In the genomic region with DNA sequence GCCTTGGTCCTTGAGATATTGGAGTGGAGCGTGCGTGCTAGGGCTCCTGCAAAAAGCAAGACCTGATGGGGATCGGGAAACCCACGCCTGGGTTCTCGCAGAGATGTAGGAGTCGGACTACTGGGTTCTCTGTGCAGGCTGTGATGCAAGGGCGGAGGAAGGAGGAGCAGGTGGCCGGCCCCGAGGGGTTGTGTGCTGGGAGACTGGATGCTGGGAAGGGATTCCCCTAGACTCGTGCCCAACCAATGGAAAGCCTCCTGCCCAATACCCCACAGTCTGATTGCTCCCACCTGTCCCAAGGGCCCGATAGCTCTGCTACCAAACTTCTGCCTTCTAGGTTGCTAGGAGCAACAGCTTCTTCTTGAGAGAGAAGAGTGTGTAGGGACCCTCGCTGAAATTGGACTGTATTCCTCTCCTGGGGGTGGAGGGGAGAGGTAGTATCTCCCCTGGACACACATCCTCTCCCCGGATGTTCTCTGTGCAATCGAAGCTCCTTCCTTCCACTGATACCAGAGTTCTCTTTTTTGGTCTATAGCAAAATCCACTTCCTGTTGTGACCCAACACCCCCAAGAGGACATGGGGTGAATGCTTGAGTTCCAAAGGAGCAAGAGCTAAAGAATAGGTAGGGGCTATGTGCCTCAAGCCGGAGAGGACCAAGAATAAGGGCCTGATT, we compare ENCODE assay signal across 8 mouse cellular contexts. TPM values are rescaled to one million over a fixed set of nuclear protein-coding genes. Genes with fewer than 3 reads are reported as not detected.
DNase-seq lines count a peak whose midpoint lies in the region; ATAC-seq and TF ChIP-seq lines count a peak whose summit lies in the region.

No protein-coding gene starts in this region.

- peak; percentile 20 for ATAC-seq in liver, embryonic 13.5 days (ENCODE audit: low read depth)
- ATAC-seq in neural tube, embryonic 14.5 days (ENCODE audit: low read depth), result peak; percentile 63

- no peaks in the 10 kb centered on the region for H3K27me3 ChIP-seq in hindbrain, embryonic 10.5 days (ENCODE audit: insufficient read depth, poor library complexity, severe bottlenecking)
- no peaks in the 10 kb centered on the region for H3K27me3 ChIP-seq in liver, embryonic 13.5 days
- H3K27me3 ChIP-seq in neural tube, embryonic 14.5 days (ENCODE audit: control insufficient read depth, insufficient read depth, low read length), result no peaks in the 10 kb centered on the region

- H3K27ac ChIP-seq in gastrocnemius, adult 2 months, result peak overlapping the region; percentile 92
- H3K27ac ChIP-seq in hindbrain, embryonic 10.5 days, result peak overlapping the region; percentile 92
- peak overlapping the region; percentile 87 for H3K27ac ChIP-seq in liver, embryonic 13.5 days
- H3K27ac ChIP-seq in neural tube, embryonic 14.5 days (ENCODE audit: low read depth, low read length), result peak overlapping the region; percentile 90

- intact Hi-C loops in gastrocnemius, adult 2 months (cut with DNase I), result loop anchor here (2.0 to 10.0 kb wide), 2 partner anchors 18 to 172 kb away; a partner anchor contains a TSS
- intact Hi-C loops in gastrocnemius, postnatal 36 days (cut with DNase I), result loop anchor here (5.0 kb wide), 2 partner anchors 74 to 174 kb away; a partner anchor contains a TSS

- peak overlapping the region; percentile 90 for H3K4me3 ChIP-seq in gastrocnemius, adult 2 months
- H3K4me3 ChIP-seq in hindbrain, embryonic 10.5 days, result peak overlapping the region; percentile 77
- H3K4me3 ChIP-seq in liver, embryonic 13.5 days (replicated peaks), result peak overlapping the region; percentile 77
- peak overlapping the region; percentile 83 for H3K4me3 ChIP-seq in neural tube, embryonic 14.5 days (ENCODE audit: low read depth, low read length)

- H3K9ac ChIP-seq in liver, embryonic 13.5 days, result peak overlapping the region; percentile 87
- H3K9ac ChIP-seq in neural tube, embryonic 14.5 days (replicated peaks; ENCODE audit: low read depth, low read length), result peak overlapping the region; percentile 90

- TF ChIP-seq CTCF in gastrocnemius, adult 2 months (IDR thresholded peaks at IDR 0.05), result no peak

- H3K36me3 ChIP-seq in hindbrain, embryonic 10.5 days, result peaks cover 27% of the 10 kb centered on the region
- H3K36me3 ChIP-seq in liver, embryonic 13.5 days, result peaks cover 23% of the 10 kb centered on the region
- peaks cover 14% of the 10 kb centered on the region for H3K36me3 ChIP-seq in neural tube, embryonic 14.5 days (ENCODE audit: control insufficient read depth, insufficient read depth, low read length)

- 9% methylated on average over 15 of the region's 15 CpGs for WGBS in hindbrain, embryonic 10.5 days
- WGBS in liver, embryonic 13.5 days (ENCODE audit: insufficient replicate concordance), result 2% methylated on average over 15 of the region's 15 CpGs
- WGBS in neural tube, embryonic 14.5 days, result 8% methylated on average over 15 of the region's 15 CpGs

- H3K9me3 ChIP-seq in hindbrain, embryonic 10.5 days, result no peaks in the 10 kb centered on the region
- H3K9me3 ChIP-seq in liver, embryonic 13.5 days (replicated peaks), result no peaks in the 10 kb centered on the region
- no peaks in the 10 kb centered on the region for H3K9me3 ChIP-seq in neural tube, embryonic 14.5 days (ENCODE audit: control insufficient read depth, low read length)

- peak overlapping the region; percentile 99 for H3K4me2 ChIP-seq in liver, embryonic 13.5 days
- peak overlapping the region; percentile 84 for H3K4me2 ChIP-seq in neural tube, embryonic 14.5 days (ENCODE audit: low read depth, low read length)

- DNase-seq in gastrocnemius, adult 2 months, result no peak
- DNase-seq in gastrocnemius, postnatal 36 days, result no peak
- peak; percentile 39 to 53 for DNase-seq in B cell, adult 2 months
- peak; percentile 59 for DNase-seq in embryo, embryonic 11 days
- DNase-seq in hindbrain, embryonic 10.5 days (ENCODE audit: low spot score), result no peak
- no peak for DNase-seq in liver, embryonic 13.5 days
- no peak for DNase-seq in gastrocnemius, postnatal 4 days (ENCODE audit: low spot score in 2 of 2)

- H3K4me1 ChIP-seq in hindbrain, embryonic 10.5 days (replicated peaks), result peaks cover 42% of the 10 kb centered on the region
- H3K4me1 ChIP-seq in liver, embryonic 13.5 days (replicated peaks), result peaks cover 65% of the 10 kb centered on the region
- H3K4me1 ChIP-seq in neural tube, embryonic 14.5 days (ENCODE audit: control insufficient read depth, insufficient read depth, low read length), result peaks cover 17% of the 10 kb centered on the region

RNA-seq across cellular contexts. Expression of a gene that starts 0.6 kb away (rescaled TPM):
- 1 to 10 TPM; 8.3 to 8.4 TPM for total RNA-seq in gastrocnemius, adult 2 months (2021)
- total RNA-seq in gastrocnemius, postnatal 36 days (2021), result 1 to 10 TPM; 6.2 to 8.1 TPM
- 31.1 and 32.7 TPM in 2 replicates for polyA plus RNA-seq in hindbrain, embryonic 10.5 days (2016; fragmentation: Nextera tagmentation; extraction: Ambion mirVana)
- polyA plus RNA-seq in liver, embryonic 13.5 days (2015; fragmentation: Nextera tagmentation; extraction: Ambion mirVana), result 13.0 and 14.9 TPM in 2 replicates
- 44.1 and 54.5 TPM in 2 replicates for polyA plus RNA-seq in neural tube, embryonic 14.5 days (2014; fragmentation: Nextera tagmentation; extraction: Ambion mirVana)
- 10 to 100 TPM; 20.4 to 24.7 TPM for total RNA-seq in gastrocnemius, postnatal 4 days (2021)

RNA-seq across cellular contexts. Expression of a gene that starts 18.7 kb away (rescaled TPM):
- total RNA-seq in gastrocnemius, adult 2 months (2021), result 1 to 10 TPM; 4.9 to 6.4 TPM
- total RNA-seq in gastrocnemius, postnatal 36 days (2021), result 1 to 10 TPM; 4.2 to 6.8 TPM
- polyA plus RNA-seq in hindbrain, embryonic 10.5 days (2016; fragmentation: Nextera tagmentation; extraction: Ambion mirVana), result 48.3 and 49.2 TPM in 2 replicates
- 17.2 and 19.1 TPM in 2 replicates for polyA plus RNA-seq in liver, embryonic 13.5 days (2015; fragmentation: Nextera tagmentation; extraction: Ambion mirVana)
- polyA plus RNA-seq in neural tube, embryonic 14.5 days (2014; fragmentation: Nextera tagmentation; extraction: Ambion mirVana), result 41.4 and 46.6 TPM in 2 replicates
- 10 to 100 TPM; 11.2 TPM for total RNA-seq in gastrocnemius, postnatal 4 days (2021)

RNA-seq across cellular contexts. Expression of a gene that starts 23.2 kb away (rescaled TPM):
- total RNA-seq in gastrocnemius, adult 2 months (2021), result 10 to 100 TPM; 18.5 to 18.7 TPM
- total RNA-seq in gastrocnemius, postnatal 36 days (2021), result 10 to 100 TPM; 16.1 to 20.9 TPM
- 50.6 and 53.0 TPM in 2 replicates for polyA plus RNA-seq in hindbrain, embryonic 10.5 days (2016; fragmentation: Nextera tagmentation; extraction: Ambion mirVana)
- 19.0 and 21.0 TPM in 2 replicates for polyA plus RNA-seq in liver, embryonic 13.5 days (2015; fragmentation: Nextera tagmentation; extraction: Ambion mirVana)
- 29.3 and 32.1 TPM in 2 replicates for polyA plus RNA-seq in neural tube, embryonic 14.5 days (2014; fragmentation: Nextera tagmentation; extraction: Ambion mirVana)
- 10 to 100 TPM; 26.1 to 26.5 TPM for total RNA-seq in gastrocnemius, postnatal 4 days (2021)

RNA-seq across cellular contexts. Expression of a gene that starts 26.2 kb away (rescaled TPM):
- total RNA-seq in gastrocnemius, adult 2 months (2021), result under 1 TPM in 1 of 2 experiments, not detected in 1; 0.75 TPM
- total RNA-seq in gastrocnemius, postnatal 36 days (2021), result under 1 TPM; 0.10 to 0.61 TPM
- 0.25 and 0.30 TPM in 2 replicates for polyA plus RNA-seq in hindbrain, embryonic 10.5 days (2016; fragmentation: Nextera tagmentation; extraction: Ambion mirVana)
- polyA plus RNA-seq in liver, embryonic 13.5 days (2015; fragmentation: Nextera tagmentation; extraction: Ambion mirVana), result 0.07 and 0.17 TPM in 2 replicates
- polyA plus RNA-seq in neural tube, embryonic 14.5 days (2014; fragmentation: Nextera tagmentation; extraction: Ambion mirVana), result 0.31 and 1.5 TPM in 2 replicates
- 1 to 10 TPM in 1 of 2 experiments, under 1 TPM in 1; 0.96 to 1.3 TPM for total RNA-seq in gastrocnemius, postnatal 4 days (2021)

RNA-seq across cellular contexts. Expression of a gene that starts 26.8 kb away (rescaled TPM):
- total RNA-seq in gastrocnemius, adult 2 months (2021), result 1 to 10 TPM; 1.2 to 1.4 TPM
- total RNA-seq in gastrocnemius, postnatal 36 days (2021), result 1 to 10 TPM; 1.4 to 1.5 TPM
- polyA plus RNA-seq in hindbrain, embryonic 10.5 days (2016; fragmentation: Nextera tagmentation; extraction: Ambion mirVana), result 0.31 and 0.41 TPM in 2 replicates
- 0.70 and 1.4 TPM in 2 replicates for polyA plus RNA-seq in liver, embryonic 13.5 days (2015; fragmentation: Nextera tagmentation; extraction: Ambion mirVana)
- 1.2 and 14.6 TPM in 2 replicates for polyA plus RNA-seq in neural tube, embryonic 14.5 days (2014; fragmentation: Nextera tagmentation; extraction: Ambion mirVana)
- total RNA-seq in gastrocnemius, postnatal 4 days (2021), result 1 to 10 TPM; 5.0 to 5.1 TPM

Comparison
In these comparisons a context has a peak if more than half of its experiments do, and no peak if none do; other contexts are left out.
1. DNase-seq: peak in B cell, adult 2 months (2 of 2) and embryo, embryonic 11 days (single experiment); none in gastrocnemius, adult 2 months (single experiment), gastrocnemius, postnatal 36 days (0 of 2), hindbrain, embryonic 10.5 days (single experiment), liver, embryonic 13.5 days (single experiment) and gastrocnemius, postnatal 4 days (0 of 2).
2. Peak in every context shown above with its lines, with median percentiles within 50 percentile points of each other: H3K27ac ChIP-seq and H3K4me3 ChIP-seq.